Mouse (Mus musculus): ENCODE results near the gene Gm12166.
A peak's percentile ranks its signal among the peaks of the same experiment; 100 is the strongest.

Gm12166 gene

DNA sequence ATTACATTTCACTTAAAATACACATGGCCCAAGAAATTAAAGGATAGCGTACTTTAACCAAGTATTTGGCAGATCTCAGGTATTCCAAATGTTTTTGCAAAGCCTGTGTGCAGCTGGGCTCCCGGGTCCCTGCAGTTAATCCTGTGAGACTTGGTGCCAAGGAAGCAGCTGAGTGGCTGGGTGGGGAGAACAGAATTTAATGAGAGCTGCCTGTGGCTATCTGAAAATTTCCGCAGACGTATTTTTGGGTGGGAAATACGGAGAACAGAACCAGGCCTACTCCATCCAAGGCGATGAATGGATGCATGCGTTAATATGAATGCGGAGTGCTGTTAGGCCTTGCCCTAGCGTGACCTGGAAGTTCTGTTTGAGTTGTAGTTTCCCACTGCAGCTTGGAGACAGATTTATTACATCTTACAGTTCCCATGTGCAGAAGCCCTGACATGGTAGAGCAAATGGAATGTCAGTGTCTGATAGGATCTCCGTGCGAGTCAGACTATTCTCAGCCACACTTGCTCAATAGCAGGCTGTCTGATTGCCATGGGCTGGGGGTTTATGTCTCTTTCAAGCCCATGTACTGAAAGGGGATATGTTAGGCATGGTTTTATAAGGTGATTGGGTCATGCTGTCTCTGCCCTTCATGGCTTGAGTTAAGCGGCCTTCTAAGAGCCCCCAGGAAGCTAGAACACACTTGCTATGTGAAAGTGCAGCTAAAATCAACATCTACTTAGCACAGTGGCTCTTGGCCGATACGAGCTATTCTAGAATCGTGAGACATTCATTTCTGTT, 21.1 kb upstream of the Gm12166 start:
- DNase-seq (ENCODE audit: low spot score in 2 of 2) = peak in 1 of 2 experiments; percentile 69

DNA sequence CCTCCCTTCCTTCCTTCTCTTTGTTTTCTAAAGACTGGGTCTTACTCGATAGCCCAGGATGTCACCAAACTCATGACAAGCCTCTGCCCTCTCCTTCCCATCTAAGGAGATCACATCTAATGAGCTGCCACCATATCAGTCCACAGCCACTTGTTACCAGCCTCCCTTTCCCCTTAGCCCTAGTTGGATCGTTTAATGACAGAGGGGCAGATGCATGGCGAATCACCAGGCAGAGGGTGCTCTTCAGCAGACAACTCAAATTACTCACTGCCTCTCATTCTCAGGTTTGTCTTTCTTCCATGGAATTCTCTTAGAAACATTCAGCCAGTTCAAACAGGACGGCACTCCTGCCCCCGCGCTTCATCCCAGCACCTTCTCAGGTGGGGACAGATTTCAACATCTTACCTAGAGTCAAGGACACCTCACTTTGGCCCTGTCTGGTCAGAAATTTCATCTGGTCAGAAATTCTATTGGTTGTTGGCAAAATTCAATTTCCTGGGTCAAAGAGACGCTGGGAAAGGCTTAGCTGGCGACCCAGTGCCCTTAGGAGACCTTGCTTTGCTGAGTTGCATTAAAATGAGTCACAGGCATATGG, 20.4 kb upstream of the Gm12166 start:
- no peak for DNase-seq (ENCODE audit: low spot score in 2 of 2)

GRCm38 (mm10) chr11:46070789-46071188, 18.7 kb upstream of the Gm12166 start:
- DNase-seq (ENCODE audit: low spot score in 2 of 2) = no peak

DNA sequence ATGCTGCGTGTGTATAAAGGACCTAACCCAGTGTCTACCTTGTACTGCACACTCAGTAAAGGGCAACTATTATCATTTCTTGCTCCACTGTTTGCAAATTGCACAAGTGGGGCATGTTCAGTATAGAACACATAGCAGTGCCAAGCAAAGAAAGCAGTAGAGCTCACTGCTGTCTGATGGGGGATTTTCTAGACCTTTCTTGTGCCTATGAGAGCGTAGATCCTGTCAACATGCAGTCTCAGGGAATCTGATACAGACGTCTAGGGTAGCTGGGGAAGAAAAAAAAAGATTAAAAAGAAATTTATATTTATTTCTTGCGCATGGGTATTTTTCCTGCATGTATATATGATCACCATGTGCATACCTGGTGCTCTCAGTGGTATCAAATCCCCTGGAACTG, 18.0 kb upstream of the Gm12166 start:
- DNase-seq (ENCODE audit: low spot score in 2 of 2) = no peak

- DNase-seq (ENCODE audit: low spot score in 2 of 2) = no peak
Observed at GRCm38 (mm10) chr11:46069408-46070003, 17.4 kb upstream of the Gm12166 start.

DNA sequence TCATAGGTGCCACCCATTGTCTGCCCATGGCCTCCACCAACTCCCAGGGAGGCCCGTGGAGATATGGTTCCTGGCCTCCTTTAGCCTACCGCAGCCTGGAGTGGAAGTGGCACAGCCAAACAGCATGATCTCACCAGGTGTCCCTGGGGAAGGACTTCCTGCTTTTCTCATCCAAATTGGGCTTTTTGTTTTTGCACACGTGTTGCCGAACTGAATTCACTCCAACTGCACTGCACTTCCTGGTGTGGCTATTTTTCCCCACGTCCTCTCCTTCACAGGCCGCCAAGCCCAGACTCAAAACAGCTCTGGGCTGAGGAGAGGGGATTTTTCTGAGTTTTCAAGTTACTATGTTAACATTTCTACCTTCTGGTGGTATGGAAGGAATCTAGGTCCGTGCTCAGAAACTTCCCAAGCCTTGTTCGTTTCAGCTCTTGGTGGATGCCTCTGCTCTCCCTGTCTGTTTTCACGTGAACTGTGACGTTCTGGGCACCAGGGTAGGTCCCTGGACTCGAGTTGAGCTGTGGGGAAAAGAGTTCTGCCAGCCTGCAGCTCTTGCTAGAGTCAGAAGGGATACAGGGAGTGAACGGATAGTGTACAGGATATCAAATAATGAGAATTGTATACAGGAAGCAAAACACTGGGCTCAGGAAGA, 16.8 kb upstream of the Gm12166 start:
- no peak for DNase-seq (ENCODE audit: low spot score in 2 of 2)

DNA sequence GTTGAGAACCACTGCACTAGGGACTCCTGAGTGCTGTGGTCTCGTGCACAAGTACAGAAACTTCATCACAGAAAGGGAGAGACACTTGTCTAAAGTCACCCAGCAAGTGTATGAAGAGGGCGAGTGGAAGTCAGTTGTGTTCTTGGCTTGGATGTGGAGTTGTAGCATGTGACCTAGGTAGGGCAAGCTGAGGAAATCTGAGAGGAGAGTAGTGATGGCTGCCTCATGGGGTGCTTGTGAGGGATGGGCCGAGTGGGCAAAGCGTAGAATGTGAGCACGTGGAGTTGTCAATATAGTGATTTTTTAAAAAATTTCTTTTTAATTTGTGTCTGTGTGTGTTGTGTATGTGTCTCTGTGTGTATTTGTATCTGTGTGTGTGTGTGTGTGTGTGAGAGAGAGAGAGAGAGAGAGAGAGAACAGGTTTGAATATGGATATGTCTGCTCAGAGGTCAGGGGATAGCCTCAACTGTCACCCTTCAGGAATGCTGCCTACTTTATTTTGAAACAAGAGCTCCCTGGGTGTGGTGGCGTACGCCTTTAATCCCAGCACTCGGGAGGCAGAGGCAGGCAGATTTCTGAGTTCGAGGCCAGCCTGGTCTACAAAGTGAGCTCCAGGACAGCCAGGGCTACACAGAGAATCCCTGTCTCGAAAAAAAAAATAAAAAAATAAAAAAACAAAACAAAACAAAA, 15.4 kb upstream of the Gm12166 start:
- DNase-seq (ENCODE audit: low spot score in 2 of 2) = no peak

DNA sequence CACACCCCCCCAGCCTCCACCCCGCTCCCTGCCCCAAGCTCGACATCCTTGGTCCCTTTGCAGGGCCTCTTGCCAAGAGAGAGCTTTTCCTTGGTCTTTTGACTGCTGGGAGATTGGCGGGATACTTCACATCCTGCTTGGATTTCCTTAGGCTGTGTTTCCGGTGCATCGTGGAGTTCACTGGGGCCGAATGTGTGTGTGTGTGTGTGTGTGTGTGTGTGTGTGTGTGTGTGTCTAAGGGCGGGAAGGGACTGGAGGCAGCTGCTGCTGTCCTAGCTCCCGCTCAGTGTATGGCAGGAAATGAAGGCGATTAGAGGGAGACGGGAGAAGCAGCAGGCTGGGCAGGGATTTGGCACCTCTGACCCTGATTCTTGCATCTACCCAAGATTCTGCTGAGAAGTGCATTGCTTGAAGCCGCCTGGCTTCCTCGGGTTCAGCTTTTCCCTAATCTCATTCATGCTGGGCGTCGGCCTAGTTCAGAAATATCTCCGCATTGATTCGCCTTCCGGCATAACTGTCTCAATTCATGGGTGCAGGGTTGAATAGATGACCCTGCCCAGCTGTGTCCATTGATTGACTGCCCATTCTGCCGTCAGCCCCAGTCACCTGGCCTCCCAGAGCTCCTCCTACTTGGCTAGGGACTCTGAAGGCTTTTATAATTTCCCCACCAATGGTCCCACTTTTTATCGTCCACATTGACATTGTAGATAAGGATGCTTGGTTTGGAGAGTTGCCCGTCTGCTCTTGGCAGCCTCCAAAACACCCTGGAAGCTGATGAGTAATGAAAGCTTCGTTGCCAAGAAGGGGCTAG, 13.3 kb upstream of the Gm12166 start:
- DNase-seq (ENCODE audit: low spot score in 2 of 2) = peak in 1 of 2 experiments; percentile 62

DNA sequence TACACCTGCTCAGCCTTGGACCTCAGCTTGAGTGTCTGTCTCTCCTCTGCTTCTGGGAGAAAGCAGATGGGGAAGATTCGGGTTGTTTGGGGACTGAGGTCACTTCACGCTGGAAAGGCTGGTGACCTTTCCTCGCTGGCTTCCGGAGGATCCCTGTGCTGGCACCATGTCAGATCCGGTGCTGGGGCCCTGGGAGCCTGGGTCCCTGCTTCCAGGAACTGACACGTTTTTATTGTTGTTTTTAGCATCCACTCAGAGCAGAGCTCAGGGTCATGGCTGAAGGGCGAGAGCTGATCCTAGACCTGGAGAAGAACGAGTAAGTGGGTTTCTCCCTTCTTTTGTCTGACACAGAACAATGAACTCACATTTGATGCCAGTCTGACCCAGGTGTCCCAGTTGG, 12.6 kb upstream of the Gm12166 start:
- no peak for DNase-seq (ENCODE audit: low spot score in 2 of 2)

GRCm38 (mm10) chr11:46062993-46063731, 11.0 kb upstream of the Gm12166 start:
- no peak for DNase-seq (ENCODE audit: low spot score in 2 of 2)

- no peak for DNase-seq (ENCODE audit: low spot score in 2 of 2)
Observed at GRCm38 (mm10) chr11:46062569-46062968, 10.4 kb upstream of the Gm12166 start.

- no peak for DNase-seq (ENCODE audit: low spot score in 2 of 2)
Observed at GRCm38 (mm10) chr11:46061776-46062445, 9.8 kb upstream of the Gm12166 start.

GRCm38 (mm10) chr11:46060651-46061020, 8.5 kb upstream of the Gm12166 start:
- DNase-seq (ENCODE audit: low spot score in 2 of 2) = no peak

DNA sequence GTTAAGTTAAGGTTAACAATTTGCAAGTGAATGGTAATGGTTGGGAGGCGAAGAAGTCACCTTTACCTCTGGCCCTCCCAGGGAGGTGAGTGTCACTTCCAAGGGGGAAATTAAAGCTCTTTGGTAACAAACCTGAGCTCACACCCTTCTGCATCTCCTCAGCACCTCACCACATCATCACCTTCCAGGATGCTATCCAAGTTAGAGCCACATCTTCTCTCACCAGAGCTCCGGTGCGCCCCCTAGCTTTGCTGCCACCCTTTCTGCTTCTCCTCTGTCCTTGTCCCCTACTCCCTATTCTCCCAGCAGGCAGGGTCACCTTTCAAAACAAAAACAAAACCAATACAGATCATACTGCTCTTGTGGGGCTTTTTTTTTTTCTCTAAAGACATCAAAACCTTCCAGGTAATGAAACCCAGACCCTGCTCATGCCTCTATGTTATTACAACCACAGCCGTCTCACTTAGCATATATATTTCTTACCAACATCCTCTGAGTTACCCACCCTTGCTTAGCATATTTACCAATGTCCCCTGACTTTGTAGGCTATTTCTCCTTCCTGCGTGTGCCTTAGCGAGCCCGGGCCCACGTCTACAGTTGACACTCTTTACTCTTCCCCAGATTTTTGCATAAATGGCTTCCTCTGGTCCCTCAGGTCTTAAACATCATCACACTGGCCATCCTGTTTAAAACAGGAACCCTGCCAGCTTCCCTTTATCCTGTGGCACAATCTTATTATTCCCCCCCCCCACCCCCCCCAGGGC, 7.9 kb upstream of the Gm12166 start:
- DNase-seq (ENCODE audit: low spot score in 2 of 2) = no peak

DNA sequence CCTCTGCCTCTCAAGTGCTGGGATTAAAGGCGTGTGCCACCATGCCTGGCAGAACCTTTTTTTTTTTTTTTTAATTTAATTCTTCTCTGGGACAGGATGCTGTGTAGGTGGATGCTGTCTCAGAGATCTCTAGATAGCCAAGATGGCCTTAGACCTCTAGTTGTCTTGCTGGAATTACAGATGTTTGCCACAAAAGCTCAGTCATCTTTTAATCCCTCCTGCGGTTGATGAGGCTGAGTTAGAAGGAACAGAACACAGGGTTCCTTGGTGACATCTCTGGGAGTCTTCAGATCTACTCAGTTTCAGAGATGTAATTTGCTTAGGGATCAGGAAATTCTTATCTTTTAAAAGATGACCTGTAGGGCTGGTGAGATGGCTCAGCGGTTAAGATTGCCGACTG, 6.8 kb upstream of the Gm12166 start:
- DNase-seq (ENCODE audit: low spot score in 2 of 2) = no peak

- DNase-seq (ENCODE audit: low spot score in 2 of 2) = no peak
Observed at GRCm38 (mm10) chr11:46058011-46058410, 5.9 kb upstream of the Gm12166 start.

DNA sequence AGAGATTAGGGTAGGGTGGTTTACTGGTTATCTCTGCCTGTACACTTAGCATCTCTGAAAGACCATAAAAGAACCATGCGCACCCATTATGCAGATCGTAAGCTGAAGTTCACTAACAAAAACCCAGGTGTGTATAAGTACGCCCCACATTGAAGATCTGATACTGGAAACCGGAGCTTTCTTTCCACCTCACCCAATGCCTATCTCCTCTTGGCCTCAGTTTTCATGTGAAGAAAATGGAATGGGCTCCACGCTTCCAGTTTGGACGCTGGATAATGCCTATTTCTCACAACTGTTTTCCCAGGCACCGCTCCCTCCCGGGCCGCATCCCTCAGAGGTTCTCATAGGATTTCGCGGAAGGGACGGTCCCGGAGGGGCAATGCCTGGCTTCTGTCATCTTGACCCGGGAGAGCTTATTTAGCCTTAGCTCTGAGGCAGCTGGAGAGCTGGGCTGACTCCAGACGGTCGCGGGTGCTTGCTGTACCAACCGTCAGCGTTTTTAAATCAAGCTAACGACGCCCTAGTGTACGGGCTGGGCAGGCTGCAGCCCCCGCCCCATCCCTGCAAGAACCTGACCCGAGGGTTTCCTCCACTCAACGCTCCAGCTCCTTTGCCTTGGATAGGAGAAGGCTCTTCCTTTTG, 4.8 kb upstream of the Gm12166 start:
- DNase-seq (ENCODE audit: low spot score in 2 of 2) = peak in 1 of 2 experiments; percentile 34

DNA sequence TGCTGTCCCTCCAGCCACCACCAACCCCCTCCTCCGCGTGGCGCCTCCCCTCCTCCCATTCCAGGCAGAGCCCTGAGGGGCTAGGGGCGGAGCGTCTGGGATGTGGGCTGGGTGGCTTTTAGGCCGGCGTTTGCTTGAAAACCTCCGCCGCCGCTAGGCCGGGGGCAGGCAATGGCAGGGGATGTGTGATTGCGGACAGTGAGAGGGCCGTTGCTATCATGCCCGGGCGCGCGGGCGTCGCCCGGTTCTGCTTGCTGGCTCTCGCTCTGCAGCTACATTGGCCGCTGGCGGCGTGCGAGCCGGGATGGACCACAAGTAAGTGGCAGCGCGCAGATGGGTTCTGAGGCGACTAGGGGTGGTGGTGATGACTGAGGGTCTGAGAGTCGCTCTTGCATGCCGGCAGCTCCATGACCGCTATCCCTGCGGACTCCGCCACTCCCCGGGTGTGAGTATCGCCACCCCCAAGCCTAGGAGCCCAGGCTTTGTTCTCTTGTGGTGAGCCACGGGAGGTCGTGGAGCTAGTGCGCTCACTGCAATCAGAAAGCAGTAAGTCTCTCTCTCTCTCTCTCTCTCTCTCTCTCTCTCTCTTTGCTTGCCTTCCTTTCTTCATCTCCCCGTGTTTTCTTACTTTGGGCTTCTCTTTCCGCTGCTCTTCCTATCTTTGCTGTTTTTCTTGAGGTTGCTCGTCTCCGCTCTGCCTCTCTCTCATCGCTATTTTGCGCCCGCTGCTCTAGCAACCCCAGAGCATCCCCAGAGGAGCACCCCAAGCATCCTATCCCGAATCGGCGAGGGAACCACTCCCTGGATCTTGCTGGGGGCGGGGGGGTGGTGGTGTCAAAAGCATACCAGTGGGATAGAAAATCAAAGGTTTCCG, 4.0 kb upstream of the Gm12166 start, which contains the start of gene Adam19:
Gene Adam19 (plus strand): TSS at position 97 of the 874 bp plus-strand sequence.
- DNase-seq (ENCODE audit: low spot score in 2 of 2) = peak; percentile 77 to 82

Data from urinary bladder, postnatal 4 days (tissue).